Mouse (Mus musculus) lung, embryonic 16.5 days (tissue): Measurements from ENCODE around the gene Rims3. TPM values are rescaled to one million over a fixed set of nuclear protein-coding genes. Genes with fewer than 3 reads are reported as not detected.

Experiments
- ATAC-seq: fragments of 200-750 bp; cut with Nextera tagmentation; 2 replicates; pipeline ENCODE4 v1.8.0; 2017; ENCODE audit warnings: low read depth, mild to moderate bottlenecking, moderate library complexity
- H3K27ac ChIP-seq: fragments of 300-500 bp; sonication (generic); 2 replicates; pipeline ENCODE4 v1.5.1; 2014; ENCODE audit warnings: mild to moderate bottlenecking, control low read depth, low read length
- H3K27me3 ChIP-seq: fragments of 300-500 bp; sonication (generic); 2 replicates; pipeline ENCODE4 v1.6.1; 2014; ENCODE audit warnings: low read depth, low read length, mixed read lengths; ENCODE audit not compliant: control insufficient read depth, insufficient read depth
- H3K36me3 ChIP-seq: fragments of 300-500 bp; sonication (generic); 2 replicates; pipeline ENCODE4 v1.6.1; 2014; ENCODE audit warnings: low read length; ENCODE audit not compliant: control insufficient read depth, insufficient read depth
- H3K4me1 ChIP-seq: fragments of 300-500 bp; sonication (generic); replicated peaks from 2 replicates; pipeline ENCODE4 v1.6.1; 2014; ENCODE audit warnings: low read length, mixed read lengths; ENCODE audit not compliant: control insufficient read depth, insufficient read depth
- H3K4me2 ChIP-seq: fragments of 300-500 bp; sonication (generic); 2 replicates; pipeline ENCODE4 v1.6.1; 2014; ENCODE audit warnings: low read depth, low read length, control low read depth
- H3K4me3 ChIP-seq: fragments of 300-500 bp; sonication (generic); 2 replicates; pipeline ENCODE4 v1.5.1; 2014; ENCODE audit warnings: mild to moderate bottlenecking, low read length, control low read depth
- H3K9ac ChIP-seq: fragments of 300-500 bp; sonication (generic); 2 replicates; pipeline ENCODE4 v1.6.1; 2014; ENCODE audit warnings: low read length, control low read depth
- H3K9me3 ChIP-seq: fragments of 300-500 bp; sonication (generic); 2 replicates; pipeline ENCODE4 v1.6.1; 2016; ENCODE audit warnings: low read length; ENCODE audit not compliant: control insufficient read depth
- WGBS: fragments of 180-500 bp; shearing (Covaris S2); extraction: QIAGEN DNeasy Blood & Tissue Kit; methylation state at CpG from one replicate; pipeline ENCODE4 v1.1.7; 2014; 5-methylcytosine and 5-hydroxymethylcytosine counted together
- polyA plus RNA-seq: library from polyadenylated mRNA; unstranded; fragments of >200 nt; fragmentation: Nextera tagmentation; extraction: Ambion mirVana; gene quantifications from 2 replicates; pipeline ENCODE4 v1.2.1, GENCODE M21; 2015

Gene Rims3
- polyA plus RNA-seq, 1 experiment from 2014 or later, result 0.69 TPM

GRCm38 (mm10) chr4:120868988-120869387 lies 14.4 kb downstream of the Rims3 start:
- no peak overlapping the region for H3K9ac ChIP-seq
- H3K9me3 ChIP-seq, result no peaks in the 10 kb centered on the region
- no peak overlapping the region for H3K27ac ChIP-seq
- H3K4me3 ChIP-seq, result no peak overlapping the region
- no peaks in the 10 kb centered on the region for H3K4me1 ChIP-seq
- WGBS, result 56% methylated on average over 3 of the region's 3 CpGs
- no peak for ATAC-seq
- no peaks in the 10 kb centered on the region for H3K36me3 ChIP-seq
- H3K27me3 ChIP-seq, result no peaks in the 10 kb centered on the region
- no peak overlapping the region for H3K4me2 ChIP-seq

DNA sequence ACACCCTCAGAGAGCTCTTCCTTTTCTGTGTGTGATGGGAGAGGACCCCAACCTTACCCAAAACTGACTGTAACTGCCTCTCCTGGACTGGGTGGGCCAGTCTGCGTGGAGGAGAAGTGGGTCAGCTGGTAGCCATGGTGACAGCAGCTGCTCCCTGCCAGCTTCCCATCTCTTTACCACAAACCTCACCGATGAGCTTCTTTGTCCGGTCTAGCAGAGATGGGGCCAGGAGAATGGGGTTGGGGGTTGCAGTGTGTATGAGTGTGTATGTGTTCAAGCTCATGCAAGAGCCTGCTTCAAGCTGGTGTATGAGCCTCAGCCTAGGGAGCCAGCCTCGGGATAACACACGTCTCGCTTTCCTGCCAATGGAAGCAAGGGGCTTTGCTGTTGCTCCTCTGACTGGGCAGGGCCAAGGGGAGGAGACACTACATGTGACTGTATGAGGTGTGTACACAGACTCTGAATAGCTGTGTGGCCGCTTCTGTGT lies 15.7 kb downstream of the Rims3 start:
- H3K27ac ChIP-seq, result no peak overlapping the region
- ATAC-seq, result no peak
- H3K27me3 ChIP-seq, result no peaks in the 10 kb centered on the region
- WGBS, result 50% methylated on average over 7 of the region's 7 CpGs
- no peak overlapping the region for H3K9ac ChIP-seq
- H3K4me3 ChIP-seq, result no peak overlapping the region
- no peaks in the 10 kb centered on the region for H3K36me3 ChIP-seq
- H3K9me3 ChIP-seq, result no peaks in the 10 kb centered on the region
- no peak overlapping the region for H3K4me2 ChIP-seq
- H3K4me1 ChIP-seq, result no peaks in the 10 kb centered on the region

DNA sequence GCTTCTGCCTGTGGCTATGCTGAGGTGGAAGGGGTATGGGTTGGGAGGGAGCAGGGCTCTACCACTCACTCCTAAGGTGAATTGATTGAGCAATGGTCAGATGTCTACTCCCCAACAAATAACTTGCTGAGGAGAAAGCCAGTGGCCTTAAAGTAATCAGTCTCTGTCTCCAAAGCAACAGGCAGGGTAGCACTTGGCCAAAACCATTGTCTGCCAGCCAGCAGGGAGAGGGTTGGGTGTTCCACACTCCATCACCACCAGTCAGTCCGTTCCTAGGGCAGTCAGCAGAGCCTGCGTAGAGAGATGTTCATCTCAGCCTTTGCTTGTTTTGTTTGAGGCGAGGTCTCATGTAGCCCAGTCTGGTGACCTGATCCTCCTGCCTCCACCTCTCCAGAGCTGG lies 21.3 kb downstream of the Rims3 start:
- no peak overlapping the region for H3K4me2 ChIP-seq

DNA sequence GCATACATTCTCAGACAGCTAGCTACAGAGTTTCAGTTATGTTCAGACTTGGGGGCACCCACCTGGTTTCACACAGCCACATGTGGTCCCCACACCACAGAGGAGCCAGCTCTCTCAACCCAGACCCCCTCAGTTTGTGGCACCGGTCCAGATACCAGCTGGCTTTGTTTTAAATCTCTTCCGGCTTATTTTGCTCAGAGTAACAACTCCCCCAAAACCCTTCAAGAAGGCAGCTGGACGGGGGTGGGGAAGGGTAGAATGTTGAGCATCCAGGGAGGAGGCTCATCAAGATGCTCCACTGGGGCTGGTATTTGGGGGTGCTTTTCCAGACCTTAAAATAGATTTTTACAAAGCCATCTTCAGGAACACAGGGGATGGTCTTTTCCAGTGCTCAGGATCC lies 24.1 kb downstream of the Rims3 start:
- H3K27ac ChIP-seq, result no peak overlapping the region
- H3K9me3 ChIP-seq, result no peaks in the 10 kb centered on the region
- WGBS, result 53% methylated on average over 3 of the region's 3 CpGs
- H3K36me3 ChIP-seq, result no peaks in the 10 kb centered on the region
- ATAC-seq, result no peak
- no peak overlapping the region for H3K4me2 ChIP-seq
- H3K4me1 ChIP-seq, result no peaks in the 10 kb centered on the region
- H3K4me3 ChIP-seq, result no peak overlapping the region
- H3K27me3 ChIP-seq, result no peaks in the 10 kb centered on the region
- no peak overlapping the region for H3K9ac ChIP-seq

More for the DNA sequence above, 21.3 kb downstream of the Rims3 start:
- no peak overlapping the region for H3K9ac ChIP-seq
- 31% methylated on average over 3 of the region's 3 CpGs for WGBS
- H3K27me3 ChIP-seq, result no peaks in the 10 kb centered on the region
- no peak for ATAC-seq
- no peaks in the 10 kb centered on the region for H3K9me3 ChIP-seq
- H3K27ac ChIP-seq, result no peak overlapping the region
- H3K36me3 ChIP-seq, result no peaks in the 10 kb centered on the region
- no peak overlapping the region for H3K4me3 ChIP-seq
- H3K4me1 ChIP-seq, result no peaks in the 10 kb centered on the region

DNA sequence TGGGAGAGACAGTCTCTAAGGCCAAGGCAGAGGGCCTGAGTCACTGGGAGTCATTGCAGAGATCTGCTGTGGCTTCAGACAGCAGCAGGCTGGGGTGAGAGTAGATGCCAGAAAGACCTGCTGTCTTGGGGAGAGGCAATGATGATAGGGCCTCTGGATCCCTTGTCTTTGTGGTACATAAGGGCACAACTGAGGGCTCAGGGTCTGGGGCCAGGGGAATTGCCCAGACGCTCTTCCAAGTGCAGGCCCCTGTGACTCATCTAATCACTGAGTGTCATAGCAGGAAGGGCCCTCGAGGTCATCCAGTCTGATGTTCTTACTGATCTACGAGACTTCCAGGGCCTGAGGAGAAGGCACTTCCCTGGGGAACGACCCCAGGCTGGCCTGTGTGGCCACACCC lies 24.8 kb downstream of the Rims3 start:
- no peak for ATAC-seq
- WGBS, result 18% methylated on average over 4 of the region's 4 CpGs

DNA sequence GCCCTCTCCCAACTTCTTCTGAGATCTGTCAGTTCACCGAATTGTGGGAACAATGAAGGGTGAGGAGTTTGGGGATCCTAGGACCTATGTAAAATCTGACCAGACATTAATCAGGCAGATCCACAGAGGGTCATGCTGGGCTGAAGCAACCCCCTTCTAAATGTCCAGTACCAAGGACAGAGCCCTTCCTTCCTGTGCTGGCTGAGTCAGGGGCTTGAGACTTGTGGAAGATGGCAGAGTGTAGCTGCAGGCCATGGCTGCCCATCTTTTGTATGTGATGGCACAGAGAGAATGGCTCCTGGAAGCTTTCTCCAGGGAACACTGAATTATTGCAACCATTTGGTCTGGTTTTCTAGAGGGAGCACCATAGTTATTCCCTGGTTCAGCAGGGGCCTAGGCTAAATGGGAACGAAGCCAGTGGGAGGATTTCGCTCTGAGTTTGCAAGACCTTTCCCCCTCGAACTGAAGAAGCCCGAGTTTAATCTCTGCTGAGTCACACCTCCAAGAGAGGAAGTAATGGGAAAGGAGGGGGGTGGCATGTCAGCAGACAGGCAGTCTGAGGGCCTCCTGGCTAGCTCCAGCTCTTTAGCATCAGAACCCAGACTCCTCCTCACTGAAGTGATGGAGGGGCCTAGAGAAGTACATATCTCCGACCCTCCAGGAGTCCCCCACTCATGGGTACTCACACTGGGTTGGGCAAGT lies 26.3 kb downstream of the Rims3 start:
- Histone ChIP-seq H3K27me3 (no peaks in the 10 kb centered on the region), H3K9me3 (no peaks in the 10 kb centered on the region), H3K9ac (no peak overlapping the region), H3K27ac (no peak overlapping the region), H3K4me1 (peaks cover 5% of the 10 kb centered on the region), H3K4me3 (no peak overlapping the region), H3K36me3 (no peaks in the 10 kb centered on the region), H3K4me2 (no peak overlapping the region)
- no peak for ATAC-seq
- WGBS, result 31% methylated on average over 6 of the region's 6 CpGs

More for the DNA sequence above, 24.8 kb downstream of the Rims3 start:
- Histone ChIP-seq H3K27ac (no peak overlapping the region), H3K4me2 (no peak overlapping the region), H3K27me3 (no peaks in the 10 kb centered on the region), H3K4me3 (no peak overlapping the region), H3K4me1 (no peaks in the 10 kb centered on the region), H3K9me3 (no peaks in the 10 kb centered on the region), H3K36me3 (no peaks in the 10 kb centered on the region), H3K9ac (no peak overlapping the region)

DNA sequence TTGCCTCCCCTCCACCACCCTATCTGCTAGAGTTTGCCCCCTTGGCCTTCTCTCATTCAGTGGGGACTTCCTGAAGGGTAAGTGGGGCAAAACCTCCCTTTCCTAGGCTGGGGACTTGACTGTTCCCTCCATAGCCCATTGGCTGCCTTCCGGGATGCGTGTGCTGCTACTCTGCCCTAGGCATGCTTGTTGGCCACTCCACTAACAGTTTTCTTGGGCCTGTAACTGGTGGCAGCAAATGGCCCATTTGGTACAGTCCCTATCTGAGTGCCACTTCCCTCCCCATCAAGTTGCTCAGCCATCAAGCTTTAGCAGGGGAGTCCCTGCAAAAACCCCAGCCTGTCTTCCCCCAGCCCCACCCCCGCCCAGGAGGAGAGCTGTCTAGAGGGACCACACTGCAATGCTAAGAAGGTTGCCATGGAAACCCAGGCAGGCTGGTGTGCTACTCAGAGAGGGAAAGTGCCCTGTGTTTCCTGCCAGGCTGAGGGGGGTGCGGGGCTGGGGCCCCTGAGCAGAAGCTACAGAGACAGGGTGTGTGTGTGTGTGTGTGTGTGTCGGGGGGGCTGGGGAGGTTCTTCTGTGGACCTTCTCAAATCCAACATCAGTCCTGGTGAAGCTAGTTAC lies 27.5 kb downstream of the Rims3 start:
- no peak overlapping the region for H3K4me2 ChIP-seq
- WGBS, result 36% methylated on average over 5 of the region's 5 CpGs
- no peaks in the 10 kb centered on the region for H3K9me3 ChIP-seq
- no peaks in the 10 kb centered on the region for H3K36me3 ChIP-seq
- H3K27ac ChIP-seq, result no peak overlapping the region
- H3K9ac ChIP-seq, result no peak overlapping the region
- H3K4me1 ChIP-seq, result peaks cover 6% of the 10 kb centered on the region
- peak; percentile 46; the same call in 1 of the 2 replicates for ATAC-seq
- H3K4me3 ChIP-seq, result no peak overlapping the region
- no peaks in the 10 kb centered on the region for H3K27me3 ChIP-seq

GRCm38 (mm10) chr4:120885208-120886120 lies 30.8 kb downstream of the Rims3 start:
- Histone ChIP-seq H3K9ac (no peak overlapping the region), H3K27ac (no peak overlapping the region), H3K4me2 (peak overlapping the region; percentile 25; the same call in 1 of the 2 replicates), H3K4me3 (no peak overlapping the region), H3K9me3 (no peaks in the 10 kb centered on the region), H3K36me3 (no peaks in the 10 kb centered on the region), H3K4me1 (peaks cover 6% of the 10 kb centered on the region), H3K27me3 (no peaks in the 10 kb centered on the region)
- 0 out of 2 replicates have a peak, but pooled peaks have one; percentile 48 for ATAC-seq
- 10% methylated on average over 13 of the region's 13 CpGs for whole genome bisulfite sequencing

GRCm38 (mm10) chr4:120886131-120886530 lies 31.5 kb downstream of the Rims3 start:
- H3K4me3 ChIP-seq, result no peak overlapping the region
- 7% methylated on average over 4 of the region's 4 CpGs for WGBS
- H3K27me3 ChIP-seq, result no peaks in the 10 kb centered on the region
- H3K4me1 ChIP-seq, result peaks cover 6% of the 10 kb centered on the region
- H3K4me2 ChIP-seq, result no peak overlapping the region
- ATAC-seq, result no peak
- H3K9ac ChIP-seq, result no peak overlapping the region
- no peaks in the 10 kb centered on the region for H3K36me3 ChIP-seq
- H3K27ac ChIP-seq, result no peak overlapping the region
- H3K9me3 ChIP-seq, result no peaks in the 10 kb centered on the region
